ENCODE assay signal across 8 mouse cellular contexts in genomic region chr6:115544442-115544970, GRCm38 (mm10). TPM values are rescaled to one million over a fixed set of nuclear protein-coding genes. Genes with fewer than 3 reads are reported as not detected.
DNase-seq lines count a peak whose midpoint lies in the region; ATAC-seq lines count a peak whose summit lies in the region.

TSS of gene Tsen2 (plus strand) at chr6:115544664.

- H3K27ac ChIP-seq in intestine, embryonic 14.5 days (ENCODE audit: low read depth), result peak within 1 kb of the TSS; percentile 52; the same call in 1 of the 2 replicates

- peak; percentile 85 for ATAC-seq in intestine, embryonic 14.5 days (replicated peaks; ENCODE audit: low FRiP score, low TSS enrichment, low read depth)

- H3K9ac ChIP-seq in intestine, embryonic 14.5 days (ENCODE audit: low read length), result peak within 1 kb of the TSS; percentile 74

- H3K4me2 ChIP-seq in intestine, embryonic 14.5 days (ENCODE audit: low read length), result peak within 1 kb of the TSS; percentile 71

- intact Hi-C loops in left cerebral cortex, postnatal 14 days (cut with DNase I), result no loop called here

- H3K9me3 ChIP-seq in intestine, embryonic 14.5 days (ENCODE audit: control insufficient read depth, low read length), result no peaks in the 10 kb centered on the region

- 1% methylated on average over 36 of the region's 38 CpGs for WGBS in intestine, embryonic 14.5 days

- peaks cover 19% of the 10 kb centered on the region for H3K36me3 ChIP-seq in intestine, embryonic 14.5 days (ENCODE audit: control insufficient read depth, insufficient read depth, low read length)

- peaks cover 10% of the 10 kb centered on the region; the same call in 1 of the 2 replicates for H3K4me1 ChIP-seq in intestine, embryonic 14.5 days (replicated peaks; ENCODE audit: control insufficient read depth, insufficient read depth, low read length)

- peak within 1 kb of the TSS; percentile 79 for H3K4me3 ChIP-seq in intestine, embryonic 14.5 days (ENCODE audit: low read depth, low read length)

- H3K27me3 ChIP-seq in intestine, embryonic 14.5 days (replicated peaks; ENCODE audit: control insufficient read depth, insufficient read depth, low read length), result no peaks in the 10 kb centered on the region

- peak; percentile 97 to 99 for DNase-seq in adrenal gland, adult (ENCODE audit: inconsistent age in 2 of 2, low spot score in 1 of 2)
- peak; percentile 97 for DNase-seq in embryo, embryonic 10.5 days (ENCODE audit: low spot score)
- DNase-seq in gastrocnemius, postnatal 25 days, result peak; percentile 97
- DNase-seq in intestine, embryonic 14.5 days (ENCODE audit: low spot score), result peak; percentile 95
- DNase-seq in left cerebral cortex, postnatal 14 days (ENCODE audit: low spot score in 2 of 2), result peak; percentile 99
- peak; percentile 96 for DNase-seq in mesoderm, embryonic 11.5 days (ENCODE audit: low read depth, low spot score)
- peak; percentile 96 to 97 for DNase-seq in right cerebral cortex, postnatal 36 days (ENCODE audit: low spot score in 2 of 2)
- DNase-seq in yolk sac, embryonic 10.5 days (ENCODE audit: low spot score), result peak; percentile 95

RNA-seq across cellular contexts. Expression of gene Tsen2, which starts in this region (rescaled TPM):
- total RNA-seq in gastrocnemius, postnatal 25 days (2021), result 1 to 10 TPM; 5.8 to 6.1 TPM
- 32.3 and 32.6 TPM in 2 replicates for polyA plus RNA-seq in intestine, embryonic 14.5 days (2014; fragmentation: Nextera tagmentation; extraction: Ambion mirVana)
- 10 to 100 TPM; 19.5 to 21.2 TPM for total RNA-seq in left cerebral cortex, postnatal 14 days (2021)

Comparison
In these comparisons a context has a peak if more than half of its experiments do, and no peak if none do; other contexts are left out.
1. Peak in every context shown above with its lines: DNase-seq, ATAC-seq, H3K4me3 ChIP-seq and H3K27ac ChIP-seq.